ENCODE assay signal across 8 mouse cellular contexts in the genomic region with DNA sequence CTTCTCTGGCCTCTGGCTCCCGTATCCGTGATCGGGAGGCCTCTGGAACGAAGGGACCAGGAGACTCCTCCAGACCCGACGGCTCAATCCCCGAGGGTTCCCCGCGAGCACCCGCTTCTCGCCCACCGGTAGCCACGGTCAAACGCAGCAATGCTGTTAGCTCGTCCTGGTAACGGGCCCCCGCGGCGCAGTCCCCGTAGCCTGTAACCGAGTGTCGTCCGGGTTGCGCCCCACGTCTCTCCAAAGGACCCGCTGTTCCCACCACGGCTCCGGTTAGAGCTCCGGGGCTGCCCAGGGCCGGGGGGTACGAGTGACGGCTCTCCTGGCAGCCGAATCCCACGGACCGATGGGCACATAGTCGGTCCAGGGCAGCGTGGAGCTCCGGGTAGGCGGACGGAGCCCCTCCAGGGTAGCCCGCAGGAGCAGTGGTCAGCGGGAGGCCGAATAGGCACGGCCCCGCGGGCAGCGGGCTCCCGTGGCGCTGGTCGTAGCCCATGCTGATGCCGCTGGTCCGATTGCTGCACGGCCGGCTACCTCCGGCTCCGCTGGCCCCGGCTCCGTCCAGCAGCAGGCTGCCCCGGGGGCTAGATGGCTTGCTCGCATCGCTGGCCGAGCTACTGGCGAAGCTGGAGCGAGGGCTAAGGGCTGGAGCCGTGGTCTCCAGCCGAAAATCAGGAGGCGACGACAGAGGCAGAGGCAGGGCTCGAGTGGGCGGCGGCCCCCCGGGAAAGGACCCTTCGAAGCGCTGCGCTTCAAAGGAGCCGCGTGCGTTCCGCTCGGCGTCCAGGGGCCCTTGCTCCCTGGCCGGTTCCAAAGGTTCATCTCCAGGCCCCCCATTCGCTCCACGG. TPM values are rescaled to one million over a fixed set of nuclear protein-coding genes. Genes with fewer than 3 reads are reported as not detected.
A peak's percentile ranks its signal among the peaks of the same experiment; 100 is the strongest.
DNase-seq lines count a peak whose midpoint lies in the region; ATAC-seq and TF ChIP-seq lines count a peak whose summit lies in the region.

No protein-coding gene starts in this region.

- under 1% methylated on average over 82 of the region's 84 CpGs for WGBS in heart, embryonic 14.5 days
- under 1% methylated on average over 84 of the region's 84 CpGs for WGBS in midbrain, embryonic 15.5 days

- no peaks in the 10 kb centered on the region for H3K27me3 ChIP-seq in heart, embryonic 14.5 days (ENCODE audit: control insufficient read depth, insufficient read depth, low read length)
- peaks cover 25% of the 10 kb centered on the region for H3K27me3 ChIP-seq in midbrain, embryonic 15.5 days (replicated peaks)

- peak overlapping the region; percentile 66 for H3K4me3 ChIP-seq in layer of hippocampus, adult 2 months
- peak overlapping the region; percentile 80 to 83 for H3K4me3 ChIP-seq in heart, embryonic 14.5 days (ENCODE audit: control insufficient read depth in 1 of 2, insufficient read depth in 1 of 2, low read depth in 1 of 2, low read length in 2 of 2)
- peak overlapping the region; percentile 57 for H3K4me3 ChIP-seq in midbrain, embryonic 15.5 days

- peaks cover 18% of the 10 kb centered on the region for H3K36me3 ChIP-seq in heart, embryonic 14.5 days (ENCODE audit: control insufficient read depth, insufficient read depth, low read length)
- H3K36me3 ChIP-seq in midbrain, embryonic 15.5 days (replicated peaks) = no peaks in the 10 kb centered on the region

- no peak for TF ChIP-seq CTCF in layer of hippocampus, adult 2 months (conservative IDR thresholded peaks at IDR 0.05)

- no peak for ATAC-seq in heart, embryonic 14.5 days (ENCODE audit: insufficient number of reproducible peaks, insufficient read depth, low FRiP score, low read depth)
- ATAC-seq in midbrain, embryonic 15.5 days (replicated peaks) = peak; percentile 10; the same call in 1 of the 2 replicates

- DNase-seq in layer of hippocampus, adult 2 months (ENCODE audit: low spot score in 2 of 2) = no peak
- DNase-seq in layer of hippocampus, adult 9-10 months (ENCODE audit: low spot score) = no peak
- peak; percentile 40 for DNase-seq in adrenal gland, postnatal 25 days
- peak; percentile 73 for DNase-seq in kidney, postnatal 10 days
- no peak for DNase-seq in layer of hippocampus, adult 9-11 months
- no peak for DNase-seq in frontal cortex, postnatal 25 days (ENCODE audit: low spot score in 2 of 2)

- H3K4me2 ChIP-seq in heart, embryonic 14.5 days (ENCODE audit: low read length) = peak overlapping the region; percentile 81
- H3K4me2 ChIP-seq in midbrain, embryonic 15.5 days = peak overlapping the region; percentile 93

- no peaks in the 10 kb centered on the region for H3K9me3 ChIP-seq in heart, embryonic 14.5 days (ENCODE audit: control insufficient read depth, low read length)
- H3K9me3 ChIP-seq in midbrain, embryonic 15.5 days = no peaks in the 10 kb centered on the region

- peak overlapping the region; percentile 99 for H3K9ac ChIP-seq in heart, embryonic 14.5 days (ENCODE audit: low read length)
- peak overlapping the region; percentile 31 for H3K9ac ChIP-seq in midbrain, embryonic 15.5 days

- H3K4me1 ChIP-seq in heart, embryonic 14.5 days (ENCODE audit: control insufficient read depth in 2 of 2, insufficient read depth in 2 of 2, low read length in 2 of 2) = peaks cover 29 to 45% of the 10 kb centered on the region in 2 experiments
- H3K4me1 ChIP-seq in midbrain, embryonic 15.5 days = peaks cover 47% of the 10 kb centered on the region

- no peak overlapping the region for H3K27ac ChIP-seq in layer of hippocampus, adult 2 months
- H3K27ac ChIP-seq in heart, embryonic 14.5 days (replicated peaks in 1 of 2; ENCODE audit: control insufficient read depth in 1 of 2, insufficient read depth in 1 of 2, low read depth in 2 of 2, low read length in 2 of 2) = peak overlapping the region; percentile 96 to 99
- H3K27ac ChIP-seq in midbrain, embryonic 15.5 days = peak overlapping the region; percentile 71

RNA-seq across cellular contexts. Expression of a gene that starts 0.9 kb away (rescaled TPM):
- 1 to 10 TPM; 1.1 to 1.8 TPM for total RNA-seq in layer of hippocampus, adult 2 months (2021)
- 19.6 and 24.2 TPM in 2 replicates for total RNA-seq in adrenal gland, postnatal 25 days (2021)
- 22.4 and 25.4 TPM in 2 replicates for polyA plus RNA-seq in heart, embryonic 14.5 days (2014; fragmentation: Nextera tagmentation; extraction: Ambion mirVana)
- polyA plus RNA-seq in midbrain, embryonic 15.5 days (2015; fragmentation: Nextera tagmentation; extraction: Ambion mirVana) = 8.7 and 11.2 TPM in 2 replicates

RNA-seq across cellular contexts. Expression of a gene that starts 22.0 kb away (rescaled TPM):
- total RNA-seq in layer of hippocampus, adult 2 months (2021) = 1 to 10 TPM; 4.4 to 4.8 TPM
- total RNA-seq in adrenal gland, postnatal 25 days (2021) = 29.5 and 32.5 TPM in 2 replicates
- 36.1 and 36.3 TPM in 2 replicates for polyA plus RNA-seq in heart, embryonic 14.5 days (2014; fragmentation: Nextera tagmentation; extraction: Ambion mirVana)
- polyA plus RNA-seq in midbrain, embryonic 15.5 days (2015; fragmentation: Nextera tagmentation; extraction: Ambion mirVana) = 14.2 and 14.8 TPM in 2 replicates

RNA-seq across cellular contexts. Expression of a gene that starts 29.3 kb away (rescaled TPM):
- 1 to 10 TPM; 5.8 to 7.1 TPM for total RNA-seq in layer of hippocampus, adult 2 months (2021)
- 7.9 and 12.2 TPM in 2 replicates for total RNA-seq in adrenal gland, postnatal 25 days (2021)
- 4.7 and 7.1 TPM in 2 replicates for polyA plus RNA-seq in heart, embryonic 14.5 days (2014; fragmentation: Nextera tagmentation; extraction: Ambion mirVana)
- 6.7 and 9.0 TPM in 2 replicates for polyA plus RNA-seq in midbrain, embryonic 15.5 days (2015; fragmentation: Nextera tagmentation; extraction: Ambion mirVana)

RNA-seq across cellular contexts. Expression of a gene that starts 41.4 kb away (rescaled TPM):
- 100 to 1,000 TPM; 199 to 218 TPM for total RNA-seq in layer of hippocampus, adult 2 months (2021)
- total RNA-seq in adrenal gland, postnatal 25 days (2021) = 360 and 367 TPM in 2 replicates
- 336 and 345 TPM in 2 replicates for polyA plus RNA-seq in heart, embryonic 14.5 days (2014; fragmentation: Nextera tagmentation; extraction: Ambion mirVana)
- 445 and 463 TPM in 2 replicates for polyA plus RNA-seq in midbrain, embryonic 15.5 days (2015; fragmentation: Nextera tagmentation; extraction: Ambion mirVana)

RNA-seq across cellular contexts. Expression of a gene that starts 44.8 kb away (rescaled TPM):
- under 1 TPM; 0.22 to 0.28 TPM for total RNA-seq in layer of hippocampus, adult 2 months (2021)
- total RNA-seq in adrenal gland, postnatal 25 days (2021) = not detected in 2 replicates
- not detected in 2 replicates for polyA plus RNA-seq in heart, embryonic 14.5 days (2014; fragmentation: Nextera tagmentation; extraction: Ambion mirVana)
- polyA plus RNA-seq in midbrain, embryonic 15.5 days (2015; fragmentation: Nextera tagmentation; extraction: Ambion mirVana) = not detected in 2 replicates

Comparison
In these comparisons a context has a peak if more than half of its experiments do, and no peak if none do; other contexts are left out.
1. DNase-seq: peak in adrenal gland, postnatal 25 days (single experiment) and kidney, postnatal 10 days (single experiment); none in layer of hippocampus, adult 2 months (0 of 2), layer of hippocampus, adult 9-10 months (single experiment), layer of hippocampus, adult 9-11 months (single experiment) and frontal cortex, postnatal 25 days (0 of 2).
2. Peak in every context shown above with its lines, with median percentiles within 50 percentile points of each other: H3K4me3 ChIP-seq.